23 mouse cellular contexts compared by ENCODE assay signal in the genomic region with DNA sequence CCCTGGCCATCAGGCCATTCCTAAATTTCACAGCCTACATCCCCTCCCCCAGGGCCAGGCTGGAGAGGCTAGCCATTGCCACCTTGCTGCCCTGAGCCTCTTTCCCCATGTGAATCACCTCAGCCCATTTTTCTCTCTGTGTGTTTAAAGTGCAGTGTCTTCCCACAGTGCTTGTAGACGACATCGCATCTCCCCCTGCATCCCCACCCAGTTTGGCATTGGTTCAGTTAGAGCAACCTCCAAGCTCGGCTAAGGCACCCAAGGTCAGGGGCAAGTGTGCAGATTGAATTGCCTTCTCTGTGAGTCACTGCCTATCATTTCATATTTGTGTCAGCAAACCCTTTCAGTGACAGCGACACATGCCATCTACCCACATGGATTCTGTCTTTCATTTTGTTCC.
"Had no signal": no experiment of that assay in that cellular context is flagged by ENCODE, and none has a peak within 500 bp of the region (broad histone marks: within the 10 kb centered on the region; RNA-seq: fewer than 3 reads in every experiment).

No protein-coding gene starts in this region.

- H3K36me3 ChIP-seq: limb, embryonic 12.5 days; limb, embryonic 15.5 days; midbrain, embryonic 12.5 days; midbrain, embryonic 15.5 days; neural tube, embryonic 13.5 days had no signal

- H3K4me3 ChIP-seq: limb, embryonic 12.5 days; limb, embryonic 15.5 days; midbrain, embryonic 12.5 days; midbrain, embryonic 15.5 days; myocyte; neural tube, embryonic 13.5 days had no signal

- DNase-seq: kidney, adult 9 months; kidney, postnatal 14 days; kidney, postnatal 4 days; layer of hippocampus, postnatal 36 days; left cerebral cortex, postnatal 4 days; liver, postnatal 0 days; lung, embryonic 14.5 days; right cerebral cortex, adult 18-20 months; right cerebral cortex, postnatal 14 days; right cerebral cortex, postnatal 4 days; thymus, adult 2 months; thymus, postnatal 14 days had no signal

- ATAC-seq: liver, postnatal 0 days; lung, postnatal 0 days; midbrain, embryonic 15.5 days had no signal

- H3K9ac ChIP-seq: limb, embryonic 12.5 days; limb, embryonic 15.5 days; liver, embryonic 14.5 days; liver, postnatal 0 days; lung, embryonic 14.5 days; midbrain, embryonic 12.5 days; midbrain, embryonic 15.5 days; neural tube, embryonic 13.5 days had no signal

- H3K4me1 ChIP-seq: midbrain, embryonic 15.5 days had no signal

- H3K27ac ChIP-seq: limb, embryonic 12.5 days; limb, embryonic 15.5 days; liver, embryonic 14.5 days; macrophage; midbrain, embryonic 12.5 days; midbrain, embryonic 15.5 days; neural tube, embryonic 13.5 days; stomach, postnatal 0 days had no signal

- H3K27me3 ChIP-seq: midbrain, embryonic 15.5 days had no signal

- H3K4me2 ChIP-seq: limb, embryonic 12.5 days; limb, embryonic 15.5 days; liver, embryonic 11.5 days; lung, embryonic 14.5 days; midbrain, embryonic 12.5 days; midbrain, embryonic 15.5 days; neural tube, embryonic 13.5 days had no signal

- H3K9me3 ChIP-seq: limb, embryonic 12.5 days; limb, embryonic 15.5 days; midbrain, embryonic 12.5 days; midbrain, embryonic 15.5 days; neural tube, embryonic 13.5 days had no signal
